Mouse (Mus musculus): ENCODE data around the gene Notch1.

GRCm38 (mm10) chr2:26459478-26459877 is 57.0 kb downstream of the Notch1 start:
- TF ChIP-seq POLR2A (IDR thresholded peaks at IDR 0.05; ENCODE audit: control insufficient read depth, extremely low read depth, insufficient read depth, low read length, poor library complexity) (no peak), CTCF (IDR thresholded peaks at IDR 0.05; ENCODE audit: borderline replicate concordance, control insufficient read depth, extremely low read depth, insufficient read depth, low read length, poor library complexity) (no peak)
